Mouse (Mus musculus) T-helper 1 cell (primary cell): ENCODE results near the gene Ms4a18.

Experiments
- in situ Hi-C: fragments of 300-600 bp; cut with MboI, MseI; formaldehyde crosslinking; loops from one replicate; pipeline ENCODE4 v1.15.1; 2025; ENCODE audit warnings: high pct_unique_total_duplicates

Ms4a18 gene

DNA sequence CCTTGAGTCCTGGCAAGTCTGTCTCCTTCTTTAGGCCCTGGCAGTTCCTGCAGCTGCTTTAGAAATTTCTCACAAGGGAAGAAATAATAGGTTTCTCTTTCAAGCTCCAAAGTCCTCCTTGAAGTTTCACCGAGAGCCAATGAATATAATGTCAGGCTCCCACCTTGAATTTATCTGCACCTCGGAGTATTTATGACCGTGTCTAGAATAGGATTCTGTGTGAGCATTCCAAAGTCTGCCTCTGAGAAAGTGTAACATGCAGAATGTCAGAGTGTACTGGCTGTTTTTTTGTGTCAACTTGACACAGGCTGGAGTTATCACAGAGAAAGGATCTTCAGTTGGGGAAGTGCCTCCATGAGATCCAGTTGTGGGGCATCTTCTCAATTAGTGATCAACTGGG lies at the start of gene Ms4a18:
Ms4a18 (minus strand) TSS at position 141 of the 400 bp plus-strand sequence.
- in situ Hi-C loops: loop anchor here (10.0 kb wide), 1 partner anchor 707 kb away; no protein-coding TSS in a partner anchor

DNA sequence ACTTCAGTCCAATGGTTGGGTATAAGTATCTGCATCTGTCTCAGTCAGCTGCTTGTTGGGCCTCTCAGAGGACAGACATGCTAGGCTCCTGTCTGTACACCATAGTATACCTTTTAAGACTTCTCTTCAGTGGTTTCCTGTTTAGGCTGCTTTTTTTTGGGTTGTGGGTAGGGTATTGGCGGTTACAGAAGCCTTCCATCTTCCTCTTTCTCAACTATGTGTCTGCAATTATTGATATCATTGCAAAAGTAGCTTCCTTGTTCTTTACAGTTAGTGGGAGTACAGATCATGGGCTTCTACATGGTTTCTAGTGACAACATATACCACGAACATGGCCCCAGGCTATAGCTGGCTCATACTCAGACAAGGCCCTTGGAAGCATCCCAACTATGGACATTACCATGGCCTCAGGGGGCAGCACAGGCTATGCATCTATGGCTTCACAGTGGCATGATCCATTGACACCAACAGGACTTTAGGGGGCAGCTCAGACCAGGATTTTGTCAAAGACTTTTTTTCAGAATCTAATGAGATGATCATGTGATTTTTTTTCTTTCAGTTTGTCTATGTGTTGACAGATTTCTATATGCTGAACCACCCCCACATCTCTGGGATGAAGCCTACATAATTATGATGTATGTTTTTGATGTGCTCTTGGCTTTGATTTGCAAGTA lies 47.5 kb upstream of the Ms4a18 start:
- in situ Hi-C loops: no loop called here

DNA sequence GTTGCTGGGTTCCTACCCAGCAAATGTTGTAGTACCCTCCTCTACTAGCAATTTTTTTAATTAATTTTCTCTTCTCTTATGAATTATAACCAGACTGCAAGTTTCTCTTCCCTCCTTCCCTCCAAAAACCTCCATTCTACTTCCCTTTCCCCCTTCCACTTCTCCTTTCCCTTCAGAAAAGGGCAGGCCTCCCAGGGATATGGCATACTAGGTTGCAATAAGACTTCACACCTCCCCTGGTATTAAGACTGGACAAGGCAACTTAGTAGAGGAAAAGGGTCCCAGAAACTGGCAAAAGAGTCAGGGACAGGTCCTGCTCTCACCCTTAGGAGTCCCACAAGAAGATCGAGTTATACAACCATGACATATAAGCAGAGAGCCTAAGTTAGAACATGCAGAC lies 43.1 kb upstream of the Ms4a18 start:
- in situ Hi-C loops: no loop called here

DNA sequence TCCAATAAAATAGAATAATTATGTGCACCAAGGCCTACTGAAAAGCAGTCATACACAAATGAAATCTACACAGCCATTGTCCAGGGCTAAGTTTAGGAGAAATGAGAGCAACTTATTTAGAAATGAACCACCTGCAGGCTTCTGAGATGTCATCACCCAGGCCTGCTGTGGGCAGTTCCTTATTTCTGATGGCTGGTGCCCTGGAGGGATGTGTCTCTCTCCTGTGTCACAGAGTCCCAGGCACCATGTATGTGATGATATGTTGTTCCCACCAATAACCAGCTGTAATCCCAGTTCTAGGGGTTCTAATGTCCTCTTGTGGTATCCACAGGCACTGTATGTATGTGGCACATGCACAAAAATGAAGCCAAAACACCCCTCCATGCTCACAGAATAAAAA lies 42.1 kb upstream of the Ms4a18 start:
- in situ Hi-C loops: loop anchor here (5.0 kb wide), 1 partner anchor 77 kb away; no protein-coding TSS in a partner anchor

DNA sequence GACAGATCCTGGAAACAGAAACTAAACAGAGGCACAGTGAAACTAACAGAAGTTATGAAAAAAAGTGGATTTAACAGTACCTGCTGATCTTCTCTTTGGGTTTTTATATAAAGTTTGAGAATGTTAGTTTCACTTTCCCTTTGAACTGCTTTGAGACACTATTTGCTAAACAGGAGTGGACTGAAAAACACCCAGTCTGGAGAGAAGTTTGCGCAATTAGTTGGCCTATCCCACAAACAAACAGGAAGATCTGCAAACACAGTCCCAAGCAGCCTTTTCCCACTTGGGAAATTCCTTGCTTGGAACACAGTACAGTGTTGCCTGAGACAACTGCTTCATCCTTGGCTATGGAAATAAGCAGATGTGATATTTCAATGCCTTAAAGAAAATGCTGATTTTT lies 37.9 kb upstream of the Ms4a18 start:
- in situ Hi-C loops: loop anchor here (5.0 kb wide), 1 partner anchor 82 kb away; no protein-coding TSS in a partner anchor

DNA sequence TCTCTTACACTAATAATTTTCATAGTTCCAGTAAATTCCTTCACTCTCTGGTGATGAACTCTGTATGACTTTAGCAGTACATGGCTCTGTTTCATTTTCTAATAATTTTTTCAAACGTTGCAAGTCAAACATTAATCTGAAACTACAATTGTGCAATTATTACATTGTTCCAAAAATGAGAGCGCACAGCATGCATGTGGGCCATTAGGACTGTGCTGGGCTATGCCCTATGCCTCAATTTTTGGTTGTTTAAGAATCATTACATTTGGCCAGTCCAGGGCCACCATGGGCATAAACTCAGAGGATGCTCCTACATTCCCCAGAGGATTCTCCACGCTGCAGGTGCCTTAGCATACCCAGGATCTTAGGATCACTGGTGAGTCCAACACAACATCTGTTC lies 35.4 kb upstream of the Ms4a18 start:
- in situ Hi-C loops: no loop called here

DNA sequence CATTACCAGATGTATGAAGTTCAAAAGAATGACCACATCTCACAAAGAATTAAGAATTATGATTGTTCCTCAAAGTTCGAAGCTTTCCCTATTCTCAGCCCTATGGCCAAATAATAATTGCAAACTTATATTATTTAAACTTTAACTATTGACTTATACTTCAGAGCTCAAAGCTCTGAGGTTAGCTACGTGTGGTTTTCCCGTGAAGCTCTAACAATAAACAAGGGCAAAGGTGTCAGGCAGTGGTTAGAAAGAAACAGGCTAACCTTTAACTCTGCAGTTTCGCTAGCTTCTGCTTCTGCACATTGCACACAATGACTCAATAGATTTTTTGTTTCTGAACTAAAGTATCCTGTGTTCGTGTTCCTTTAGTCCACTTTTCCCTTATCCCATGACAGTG lies 35.0 kb upstream of the Ms4a18 start:
- in situ Hi-C loops: no loop called here

DNA sequence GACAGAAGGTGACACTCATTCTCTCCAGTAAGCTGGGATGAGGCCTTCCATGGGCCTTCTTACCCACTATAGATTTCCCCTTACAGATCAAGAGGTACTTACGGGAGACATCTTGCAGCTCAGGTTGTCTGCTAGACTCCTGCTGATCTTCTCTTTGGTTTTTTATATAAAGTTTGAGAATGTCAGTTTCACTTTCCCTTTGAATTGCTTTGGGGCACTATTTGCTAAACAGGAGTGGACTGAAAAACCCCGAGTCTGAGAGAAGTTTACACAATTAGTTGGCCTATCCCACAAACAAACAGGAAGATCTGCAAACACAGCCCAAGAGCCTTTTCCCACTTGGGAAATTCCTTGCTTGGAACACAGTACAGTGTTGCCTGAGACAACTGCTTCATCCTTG lies 32.5 kb upstream of the Ms4a18 start:
- in situ Hi-C loops: no loop called here

DNA sequence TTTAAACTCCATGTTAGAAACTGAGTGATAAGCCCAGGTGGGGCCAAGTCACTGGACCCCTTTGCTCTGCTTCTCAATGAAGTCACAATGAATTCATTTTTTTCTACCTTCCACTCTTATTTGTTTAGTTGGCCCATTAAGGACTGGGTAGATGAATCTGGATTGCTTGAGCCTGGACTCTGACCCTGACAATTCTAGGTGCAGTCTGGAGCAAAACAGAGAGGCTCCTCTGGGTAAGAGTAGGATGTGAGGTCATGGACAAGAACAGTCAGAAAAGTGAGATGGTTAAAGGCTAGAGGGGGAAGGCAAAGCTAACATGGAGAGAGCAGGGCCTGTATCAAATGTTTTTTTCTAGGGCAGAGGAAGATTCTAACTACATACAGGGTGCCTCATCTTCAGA lies 31.6 kb upstream of the Ms4a18 start:
- in situ Hi-C loops: no loop called here

DNA sequence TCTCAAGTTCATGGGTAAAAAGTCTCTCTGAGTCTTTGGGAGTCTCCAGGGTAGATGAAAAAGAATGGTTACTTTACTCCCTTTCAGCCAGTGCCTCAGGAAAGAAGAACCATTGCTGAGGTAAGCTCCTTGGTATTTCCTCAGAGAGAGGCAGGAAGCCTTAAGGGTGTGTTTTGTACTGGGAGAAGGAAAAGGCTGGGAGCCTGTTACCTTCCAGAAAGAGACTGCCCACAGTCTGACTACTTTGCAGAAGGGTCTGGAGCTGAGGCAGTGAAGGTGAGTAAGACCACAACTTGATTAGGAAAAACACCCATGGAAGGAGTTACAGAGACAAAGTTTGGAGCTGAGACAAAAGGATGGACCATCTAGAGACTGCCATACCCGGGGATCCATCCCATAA lies 30.7 kb upstream of the Ms4a18 start:
- in situ Hi-C loops: no loop called here

DNA sequence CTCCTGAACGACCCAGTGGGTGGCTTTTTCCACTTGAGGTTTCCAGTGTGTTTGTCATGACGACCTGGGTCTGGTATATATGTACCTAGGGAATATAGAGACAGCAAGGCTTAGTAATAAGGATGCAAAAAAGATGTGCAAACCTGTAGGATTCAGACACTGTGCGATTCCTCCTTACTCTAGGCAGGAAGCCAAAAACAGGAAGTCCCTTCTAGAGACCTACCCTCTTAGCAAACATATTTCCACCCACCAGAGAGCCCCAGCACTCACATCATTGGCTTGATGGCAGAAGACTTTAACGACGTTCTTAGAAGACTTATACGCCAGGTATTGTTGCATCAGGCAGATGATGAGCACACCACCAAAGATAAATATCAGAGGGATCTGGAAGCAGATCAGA lies 30.2 kb upstream of the Ms4a18 start:
- in situ Hi-C loops: no loop called here

DNA sequence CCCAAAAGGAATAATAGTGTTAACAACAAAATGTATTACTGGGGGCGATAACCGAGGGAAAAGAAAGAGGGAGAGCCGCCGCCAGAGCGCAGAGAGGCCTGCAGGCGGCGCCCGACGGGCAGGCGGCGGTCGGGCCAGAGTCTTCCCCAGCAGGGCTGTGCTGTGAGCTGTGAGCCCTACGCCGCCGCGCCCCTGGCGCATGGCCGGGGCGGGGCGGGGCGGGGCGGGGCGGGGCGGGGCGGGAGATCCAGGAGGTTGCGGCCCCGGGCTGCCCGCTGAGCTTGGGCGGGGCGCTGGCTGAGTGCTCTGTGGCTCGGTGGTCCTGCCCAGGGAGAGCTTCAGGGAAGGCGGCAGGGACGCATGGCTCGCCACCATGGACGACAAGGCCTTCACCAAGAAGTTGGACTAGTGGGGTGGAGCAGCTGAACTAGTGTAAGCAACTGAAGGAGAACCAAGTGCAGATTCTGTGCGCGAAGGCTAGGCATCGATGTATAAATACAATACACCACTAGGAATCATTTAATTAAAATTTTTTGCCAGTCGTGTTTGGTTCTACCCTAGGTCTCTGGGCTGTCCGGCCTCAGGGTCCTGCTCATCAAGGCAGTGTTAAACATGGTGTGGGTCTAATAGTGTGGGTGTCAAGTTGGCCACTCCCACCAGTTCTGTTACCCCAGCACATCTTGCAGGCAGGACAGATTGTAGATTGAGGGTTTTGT lies 27.3 kb upstream of the Ms4a18 start:
- in situ Hi-C loops: loop anchor here (5.0 kb wide), 1 partner anchor 67 kb away; no protein-coding TSS in a partner anchor

DNA sequence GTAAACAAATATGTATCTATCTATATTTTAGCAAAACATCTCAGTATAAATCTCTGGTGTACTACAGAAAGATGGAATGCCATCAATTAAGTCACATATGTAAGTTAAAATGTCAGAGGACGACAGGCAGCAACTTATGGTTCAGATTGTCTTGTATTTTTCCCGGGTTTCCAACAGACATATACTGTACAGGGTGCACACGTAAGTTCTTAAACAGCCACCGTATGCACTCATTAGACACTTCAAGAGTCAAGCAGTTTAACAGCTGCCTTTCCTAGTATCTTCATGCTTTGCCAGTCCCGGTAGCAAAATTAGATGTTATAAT lies 26.8 kb upstream of the Ms4a18 start:
- in situ Hi-C loops: loop anchor here (5.0 kb wide), 1 partner anchor 68 kb away; no protein-coding TSS in a partner anchor

DNA sequence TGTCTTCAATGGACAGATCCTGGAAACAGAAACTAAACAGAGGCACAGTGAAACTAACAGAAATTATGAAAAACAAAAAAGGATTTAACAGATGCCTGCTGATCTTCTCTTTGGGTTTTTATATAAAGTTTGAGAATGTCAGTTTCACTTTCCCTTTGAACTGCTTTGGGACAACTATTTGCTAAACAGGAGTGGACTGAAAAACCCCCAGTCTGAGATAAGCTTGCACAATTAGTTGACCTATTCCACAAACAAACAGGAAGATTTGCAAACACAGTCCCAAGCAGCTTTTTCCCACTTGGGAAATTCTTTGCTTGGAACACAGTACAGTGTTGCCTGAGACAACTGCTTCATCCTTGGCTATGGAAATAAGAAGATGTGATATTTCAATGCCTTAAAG lies 19.7 kb upstream of the Ms4a18 start:
- in situ Hi-C loops: no loop called here

DNA sequence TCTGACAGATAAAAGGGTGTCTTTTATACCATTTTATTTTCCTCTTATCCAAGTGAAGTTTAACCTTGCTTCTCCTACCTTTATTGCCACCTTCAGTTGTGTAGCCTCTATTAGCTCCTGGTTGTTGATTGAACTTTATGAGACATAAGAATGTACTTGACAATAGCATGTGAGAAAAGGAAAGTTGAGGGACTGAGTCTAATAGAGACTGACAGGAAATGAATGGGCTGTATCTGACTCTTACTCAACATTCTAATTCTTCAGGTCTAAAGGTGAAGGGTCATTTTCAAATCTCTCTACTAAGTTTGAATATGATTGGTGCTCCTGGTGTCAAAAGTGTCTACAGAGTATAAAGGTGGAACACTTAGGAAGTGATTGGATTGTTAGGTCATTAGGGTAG lies 4.6 kb upstream of the Ms4a18 start:
- in situ Hi-C loops: no loop called here

DNA sequence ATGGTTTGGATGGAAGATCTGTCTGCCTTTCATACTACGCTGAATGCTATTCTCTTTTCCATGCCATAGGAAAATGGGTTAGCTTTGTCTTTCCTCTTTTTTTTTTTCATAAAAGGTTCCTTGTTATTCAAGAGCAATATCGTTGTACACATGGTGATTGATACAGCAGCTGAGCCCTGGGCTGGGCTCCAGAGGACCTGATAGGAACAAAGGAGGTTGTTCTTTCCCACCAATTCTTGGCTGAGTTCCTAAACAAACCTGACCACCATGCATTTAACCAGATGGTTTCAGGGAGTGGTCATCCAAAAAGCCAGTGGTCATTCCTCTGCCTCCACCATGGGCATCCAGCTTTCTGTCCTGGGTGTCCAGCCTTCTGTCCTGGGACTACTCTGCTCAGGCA lies 580 bp downstream of the Ms4a18 start:
- in situ Hi-C loops: loop anchor here (10.0 kb wide), 1 partner anchor 708 kb away; no protein-coding TSS in a partner anchor

DNA sequence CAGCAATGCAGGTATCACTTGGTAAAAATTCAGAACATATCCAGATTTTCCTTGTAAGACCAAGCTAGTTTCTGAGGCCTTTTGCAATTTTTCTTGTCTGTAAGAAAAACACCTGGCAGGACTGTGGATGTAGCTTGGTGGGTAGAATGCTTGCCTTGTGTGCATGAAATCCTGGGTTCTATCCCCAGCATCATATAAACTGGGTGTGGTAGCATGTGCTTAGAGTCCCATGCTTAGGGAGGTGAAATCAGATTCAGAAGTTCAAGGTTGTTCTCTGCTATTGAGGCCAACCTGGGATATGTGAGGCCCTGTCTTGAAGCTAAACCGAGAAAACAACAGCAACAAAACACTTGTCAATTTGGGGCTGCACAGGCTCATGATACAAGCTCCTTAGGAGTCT lies 1.8 kb downstream of the Ms4a18 start:
- in situ Hi-C loops: loop anchor here (10.0 kb wide), 1 partner anchor 709 kb away; no protein-coding TSS in a partner anchor

DNA sequence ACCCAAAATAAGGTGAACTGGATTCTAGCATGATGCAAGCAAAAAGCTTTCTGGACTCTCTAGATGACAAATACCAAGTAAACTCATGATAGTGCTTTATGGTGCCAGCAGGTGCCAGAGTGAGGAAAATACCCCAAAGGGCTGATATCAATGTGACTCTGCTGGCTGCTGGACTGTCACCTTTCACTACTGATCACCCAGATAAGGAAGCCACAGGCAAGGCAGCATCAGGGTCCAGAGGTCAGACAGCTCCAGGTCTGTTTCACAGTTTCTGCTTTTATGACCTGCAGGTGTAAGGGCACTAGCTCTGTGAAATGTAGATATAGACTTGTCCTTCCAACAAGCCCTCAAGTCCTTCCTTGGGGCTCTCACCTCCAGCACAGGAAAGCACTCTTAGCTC lies 2.4 kb downstream of the Ms4a18 start:
- in situ Hi-C loops: loop anchor here (10.0 kb wide), 1 partner anchor 709 kb away; no protein-coding TSS in a partner anchor

DNA sequence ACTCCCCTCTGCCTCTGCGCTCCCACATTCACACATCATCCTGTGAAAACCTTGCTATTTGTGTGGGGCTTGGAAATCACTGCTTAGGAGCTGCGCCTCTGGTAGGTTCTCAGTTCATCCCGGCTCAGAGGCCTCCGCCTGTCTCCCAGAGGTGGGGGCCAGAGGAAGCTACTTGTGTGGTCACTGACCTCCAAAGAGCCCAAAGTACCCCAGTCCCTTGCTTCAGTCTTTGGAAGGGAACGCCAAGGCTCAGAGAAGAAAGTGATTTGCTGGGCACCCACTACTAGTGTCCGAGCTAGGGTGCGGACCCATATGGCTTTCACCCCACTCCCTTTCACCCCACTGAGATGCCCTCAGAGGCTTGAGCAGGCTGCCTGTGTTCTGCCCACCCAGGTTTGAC lies 24.7 kb downstream of the Ms4a18 start, which contains the start of gene Ms4a15:
Ms4a15 (minus strand) TSS at position 101 of the 400 bp plus-strand sequence.
- in situ Hi-C loops: no loop called here

DNA sequence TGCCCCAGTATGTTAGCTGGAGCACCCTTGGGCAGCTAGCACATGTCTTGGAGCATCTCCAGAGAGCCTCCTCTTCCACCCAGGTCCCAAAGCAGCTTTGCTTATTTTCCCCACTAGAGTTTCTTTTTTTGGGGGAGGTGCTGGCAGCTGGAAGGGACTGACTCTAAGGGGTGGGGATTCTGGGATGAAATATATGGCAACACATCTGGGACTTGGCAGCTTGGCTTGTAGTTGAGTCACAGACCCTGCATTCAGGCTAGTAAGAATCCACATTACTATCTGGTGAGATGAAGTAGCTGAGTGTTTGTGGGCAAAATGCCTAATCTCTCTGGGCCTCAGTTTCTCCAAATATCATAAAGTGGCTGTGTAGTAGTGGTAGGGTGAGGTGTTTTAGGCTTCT lies 25.9 kb downstream of the Ms4a18 start:
- in situ Hi-C loops: no loop called here

DNA sequence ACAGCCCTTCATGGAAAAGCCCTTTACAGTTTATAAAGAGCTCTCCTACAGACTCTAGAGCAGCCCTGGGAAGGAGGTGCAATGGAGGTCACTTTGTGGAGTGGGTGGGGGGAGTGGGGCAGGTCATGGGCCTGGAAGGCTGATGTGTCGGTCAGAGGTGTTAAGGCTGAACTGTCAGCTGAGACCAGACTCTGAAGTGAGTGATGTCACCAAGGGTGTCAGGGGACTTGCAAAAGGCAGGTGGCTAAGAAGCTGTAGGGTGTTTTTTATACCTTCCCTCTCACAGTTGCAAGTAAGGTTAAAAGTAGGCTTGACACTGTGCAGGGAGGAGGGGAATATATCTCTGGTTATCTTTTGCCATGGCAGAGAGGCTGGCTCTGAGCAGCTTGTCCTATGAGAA lies 27.1 kb downstream of the Ms4a18 start:
- in situ Hi-C loops: no loop called here

DNA sequence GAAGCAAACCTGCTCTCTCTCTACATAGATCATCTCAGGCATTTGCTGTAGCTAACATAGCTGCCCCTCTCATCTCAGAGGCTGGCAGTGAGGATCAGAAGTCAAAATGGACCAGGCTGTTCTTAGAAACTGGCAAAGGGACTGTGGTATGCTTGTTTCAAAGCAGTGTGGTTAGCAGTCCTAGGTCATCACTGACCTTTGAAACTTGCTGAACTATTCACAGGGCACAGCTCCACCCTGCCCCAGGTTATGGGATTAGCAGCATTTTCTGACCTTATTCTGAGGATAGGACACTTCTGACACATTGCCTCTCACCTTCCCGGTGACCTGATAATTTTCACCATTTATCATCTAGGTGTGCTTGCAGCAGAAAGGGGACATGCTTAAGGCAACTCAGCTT lies 29.3 kb downstream of the Ms4a18 start:
- in situ Hi-C loops: no loop called here

DNA sequence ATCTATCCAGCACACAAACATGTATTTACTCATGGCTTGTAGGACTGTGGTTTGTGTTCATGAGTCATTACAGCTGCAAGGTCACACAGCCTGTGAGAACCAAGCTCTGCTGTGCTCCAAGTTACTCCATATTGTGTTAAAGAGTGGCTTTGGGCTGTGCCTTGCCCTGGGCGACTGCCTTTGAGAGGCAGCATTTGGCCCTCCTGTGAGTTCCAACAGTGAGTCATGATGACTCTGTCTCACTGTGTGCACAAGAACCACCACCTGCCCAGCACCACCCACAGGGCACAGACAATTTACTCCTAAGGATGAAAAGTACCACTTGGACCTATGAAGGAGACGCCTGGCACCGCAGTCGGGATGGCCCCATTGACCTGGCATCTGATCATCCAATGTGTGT lies 31.9 kb downstream of the Ms4a18 start:
- in situ Hi-C loops: no loop called here
